ENCODE assay signal across 8 mouse cellular contexts in genomic region chr11:101832001-101832400, GRCm38 (mm10). TPM values are rescaled to one million over a fixed set of nuclear protein-coding genes. Genes with fewer than 3 reads are reported as not detected.
DNase-seq lines count a peak whose midpoint lies in the region; ATAC-seq and TF ChIP-seq lines count a peak whose summit lies in the region.

No protein-coding gene starts in this region.

- no peaks in the 10 kb centered on the region for H3K27me3 ChIP-seq in heart, embryonic 13.5 days (replicated peaks)
- H3K27me3 ChIP-seq in midbrain, embryonic 16.5 days (ENCODE audit: control insufficient read depth, insufficient read depth, low read depth, low read length), result no peaks in the 10 kb centered on the region
- H3K27me3 ChIP-seq in liver, postnatal 0 days (ENCODE audit: insufficient read depth, low read length), result no peaks in the 10 kb centered on the region
- peaks cover 18% of the 10 kb centered on the region; the same call in 1 of the 2 replicates for H3K27me3 ChIP-seq in liver, embryonic 12.5 days (replicated peaks)

- WGBS in heart, embryonic 13.5 days, result 34% methylated on average over 7 of the region's 7 CpGs
- 46% methylated on average over 7 of the region's 7 CpGs for WGBS in midbrain, embryonic 16.5 days
- whole genome bisulfite sequencing in liver, postnatal 0 days (ENCODE audit: insufficient replicate concordance), result 63% methylated on average over 7 of the region's 7 CpGs
- WGBS in liver, embryonic 12.5 days (ENCODE audit: insufficient replicate concordance), result 57% methylated on average over 7 of the region's 7 CpGs

- no peak for TF ChIP-seq EP300 in liver, postnatal 0 days (IDR thresholded peaks at IDR 0.05; ENCODE audit: low read depth)

- ATAC-seq in heart, embryonic 13.5 days (ENCODE audit: extremely low read depth, insufficient number of reproducible peaks, low FRiP score, low TSS enrichment), result no peak
- no peak for ATAC-seq in midbrain, embryonic 16.5 days
- ATAC-seq in liver, postnatal 0 days, result no peak
- no peak for ATAC-seq in liver, embryonic 12.5 days

- H3K27ac ChIP-seq in heart, embryonic 13.5 days (replicated peaks), result peak overlapping the region; percentile 88
- peak overlapping the region; percentile 43 for H3K27ac ChIP-seq in midbrain, embryonic 16.5 days (ENCODE audit: low read length)
- no peak overlapping the region for H3K27ac ChIP-seq in liver, postnatal 0 days (ENCODE audit: low read depth)
- H3K27ac ChIP-seq in liver, embryonic 12.5 days, result no peak overlapping the region

- H3K9me3 ChIP-seq in heart, embryonic 13.5 days, result no peaks in the 10 kb centered on the region
- no peaks in the 10 kb centered on the region for H3K9me3 ChIP-seq in midbrain, embryonic 16.5 days (replicated peaks; ENCODE audit: control insufficient read depth, low read length, poor library complexity, severe bottlenecking)
- H3K9me3 ChIP-seq in liver, postnatal 0 days (ENCODE audit: low read length), result no peaks in the 10 kb centered on the region
- H3K9me3 ChIP-seq in liver, embryonic 12.5 days (replicated peaks), result no peaks in the 10 kb centered on the region

- H3K36me3 ChIP-seq in heart, embryonic 13.5 days, result no peaks in the 10 kb centered on the region
- no peaks in the 10 kb centered on the region for H3K36me3 ChIP-seq in midbrain, embryonic 16.5 days (ENCODE audit: control insufficient read depth, insufficient read depth, low read length)
- no peaks in the 10 kb centered on the region for H3K36me3 ChIP-seq in liver, postnatal 0 days (replicated peaks; ENCODE audit: insufficient read depth, low read length)
- no peaks in the 10 kb centered on the region for H3K36me3 ChIP-seq in liver, embryonic 12.5 days

- peaks cover 48% of the 10 kb centered on the region for H3K4me1 ChIP-seq in heart, embryonic 13.5 days
- 0 out of 2 replicates have a peak, but pooled peaks cover 5% of the 10 kb centered on the region for H3K4me1 ChIP-seq in midbrain, embryonic 16.5 days (ENCODE audit: control insufficient read depth, insufficient read depth, low read length)
- H3K4me1 ChIP-seq in liver, postnatal 0 days (ENCODE audit: insufficient read depth), result no peaks in the 10 kb centered on the region
- no peaks in the 10 kb centered on the region for H3K4me1 ChIP-seq in liver, embryonic 12.5 days

- peak; percentile 6 for DNase-seq in kidney, adult 11 months
- DNase-seq in kidney, adult 18-20 months, result no peak
- peak; percentile 54 for DNase-seq in kidney, postnatal 14 days
- DNase-seq in liver, postnatal 0 days, result no peak
- DNase-seq in cerebellum, adult 11 months, result no peak

- H3K4me3 ChIP-seq in heart, embryonic 13.5 days, result no peak overlapping the region
- H3K4me3 ChIP-seq in midbrain, embryonic 16.5 days (ENCODE audit: low read depth, low read length), result no peak overlapping the region
- H3K4me3 ChIP-seq in liver, postnatal 0 days (ENCODE audit: low read depth, low read length), result no peak overlapping the region
- no peak overlapping the region for H3K4me3 ChIP-seq in liver, embryonic 12.5 days

- peak overlapping the region; percentile 4; the same call in 1 of the 2 replicates for H3K9ac ChIP-seq in heart, embryonic 13.5 days
- H3K9ac ChIP-seq in midbrain, embryonic 16.5 days (ENCODE audit: low read depth, low read length), result no peak overlapping the region
- no peak overlapping the region for H3K9ac ChIP-seq in liver, postnatal 0 days (replicated peaks)
- H3K9ac ChIP-seq in liver, embryonic 12.5 days, result no peak overlapping the region

- H3K4me2 ChIP-seq in heart, embryonic 13.5 days, result 0 out of 2 replicates have a peak overlapping the region, but pooled peaks have one; percentile 1
- no peak overlapping the region for H3K4me2 ChIP-seq in midbrain, embryonic 16.5 days (ENCODE audit: low read length)
- H3K4me2 ChIP-seq in liver, postnatal 0 days (ENCODE audit: low read depth, low read length), result no peak overlapping the region
- H3K4me2 ChIP-seq in liver, embryonic 12.5 days, result no peak overlapping the region

- TF ChIP-seq CTCF in liver, postnatal 0 days (IDR thresholded peaks at IDR 0.05; ENCODE audit: low read depth), result no peak

RNA-seq across cellular contexts. Expression of gene Etv4, which starts 46.8 kb away (rescaled TPM):
- polyA plus RNA-seq in heart, embryonic 13.5 days (2015; fragmentation: Nextera tagmentation; extraction: Ambion mirVana), result 8.2 and 9.5 TPM in 2 replicates
- 7.5 and 9.8 TPM in 2 replicates for polyA plus RNA-seq in midbrain, embryonic 16.5 days (2015; fragmentation: Nextera tagmentation; extraction: Ambion mirVana)
- polyA plus RNA-seq in liver, postnatal 0 days (2015; fragmentation: Nextera tagmentation; extraction: Ambion mirVana), result 0.15 and 0.39 TPM in 2 replicates
- polyA plus RNA-seq in liver, embryonic 12.5 days (2016; fragmentation: Nextera tagmentation; extraction: Ambion mirVana), result 1.4 and 2.0 TPM in 2 replicates

Comparison
In these comparisons a context has a peak if more than half of its experiments do, and no peak if none do; other contexts are left out.
1. DNase-seq: peak in kidney, adult 11 months (single experiment) and kidney, postnatal 14 days (single experiment); none in kidney, adult 18-20 months (single experiment), liver, postnatal 0 days (single experiment) and cerebellum, adult 11 months (single experiment).
2. H3K27ac ChIP-seq: peak in heart, embryonic 13.5 days (single experiment) and midbrain, embryonic 16.5 days (single experiment); none in liver, postnatal 0 days (single experiment) and liver, embryonic 12.5 days (single experiment).